Mouse (Mus musculus): ENCODE results near the gene Tas1r2.

DNA sequence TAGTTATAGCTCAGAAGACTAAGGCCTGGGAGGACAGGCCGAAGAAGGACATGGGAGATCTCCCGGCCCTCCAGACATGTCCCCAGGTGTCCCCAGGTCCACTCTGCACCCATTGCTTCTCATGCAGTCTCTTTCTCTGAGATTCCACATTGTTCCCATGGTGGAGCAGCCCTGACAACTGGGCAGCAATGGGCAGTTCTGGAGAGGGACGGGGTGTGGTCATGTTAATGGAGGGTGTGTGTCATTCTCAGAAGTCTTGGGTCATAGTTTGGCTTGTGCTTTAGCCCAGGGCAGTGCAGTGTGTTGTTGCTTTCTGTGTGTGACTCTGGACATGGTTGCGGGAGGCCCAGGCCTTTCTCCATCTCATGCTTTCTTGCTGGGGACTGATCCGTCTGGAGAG lies 46.6 kb upstream of the Tas1r2 start:
- TF ChIP-seq CTCF (IDR thresholded peaks at IDR 0.05; ENCODE audit: insufficient read depth, low read depth, low read length) (no peak), POLR2A (IDR thresholded peaks at IDR 0.05; ENCODE audit: insufficient read depth, low read depth, low read length) (no peak)

Measured in olfactory bulb, adult 2 months (tissue).